Mouse (Mus musculus): ENCODE results near the gene Wdr24.

DNA sequence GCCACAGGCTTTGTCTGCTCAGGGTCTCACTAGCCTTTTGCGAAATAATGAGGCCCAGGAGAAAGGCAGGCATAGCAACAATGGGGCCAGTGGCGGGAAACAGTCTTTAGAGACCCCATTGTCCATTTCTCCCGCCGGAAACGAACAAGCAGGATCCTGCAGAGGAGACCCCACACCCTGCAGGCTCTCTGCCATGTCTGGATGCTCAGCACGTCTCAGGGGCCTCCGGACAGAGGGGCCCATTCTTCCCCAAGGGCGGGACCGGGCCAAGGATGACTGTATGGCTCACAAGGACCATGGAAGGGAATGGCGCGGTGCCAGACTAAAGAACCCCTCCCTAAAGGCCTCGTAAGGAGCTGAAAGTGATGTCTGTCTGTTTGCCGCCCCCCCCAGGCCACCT lies 29.2 kb upstream of the Wdr24 start:
- TF ChIP-seq TAL1 (IDR thresholded peaks at IDR 0.05; ENCODE audit: low read length) = no peak
- TF ChIP-seq GATA1 (IDR thresholded peaks at IDR 0.05; ENCODE audit: low read length) = no peak
